In the genomic region with DNA sequence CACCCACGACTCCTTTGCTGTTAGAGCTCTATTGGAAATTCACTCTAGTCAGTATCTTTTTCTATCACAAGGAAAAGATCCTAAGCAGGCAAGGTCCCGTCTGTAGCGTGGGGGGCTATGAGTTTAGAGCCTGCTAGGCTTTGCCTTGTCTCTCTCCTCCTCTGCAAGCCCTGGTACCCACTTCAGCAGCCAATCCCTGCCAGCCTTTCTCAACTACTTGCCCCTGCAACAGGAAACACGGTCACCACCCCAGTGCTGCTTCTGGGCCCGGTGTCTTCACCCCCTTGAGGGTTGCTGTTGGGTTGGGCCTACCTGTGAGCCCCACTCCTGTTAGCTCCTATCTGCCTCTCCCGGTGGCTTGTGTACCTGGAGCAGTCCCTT, we compare ENCODE assay signal across 9 mouse cellular contexts. TPM values are rescaled to one million over a fixed set of nuclear protein-coding genes. Genes with fewer than 3 reads are reported as not detected.
DNase-seq lines count a peak whose midpoint lies in the region; ATAC-seq lines count a peak whose summit lies in the region.
"Had no signal": no experiment of that assay in that cellular context is flagged by ENCODE, and none has a peak within 500 bp of the region (broad histone marks: within the 10 kb centered on the region; RNA-seq: fewer than 3 reads in every experiment).

No protein-coding gene starts in this region.

- peaks cover 64% of the 10 kb centered on the region for H3K4me1 ChIP-seq in heart, embryonic 16.5 days (ENCODE audit: control insufficient read depth, insufficient read depth, low read length)

- peak overlapping the region; percentile 85 for H3K27ac ChIP-seq in heart, embryonic 16.5 days (ENCODE audit: low read length)

- DNase-seq in heart, adult 11 months, result peak; percentile 94
- DNase-seq in heart, postnatal 36 days, result no peak
- DNase-seq in A20 (ENCODE audit: low read depth, low spot score) (peak; percentile 82), MN1 (ENCODE audit: low spot score) (no peak)
- DNase-seq in urinary bladder, postnatal 36 days (ENCODE audit: low spot score in 2 of 2), result no peak
- no peak for DNase-seq in urinary bladder, adult 18-20 months (ENCODE audit: low spot score in 2 of 2)
- DNase-seq: right cerebral cortex, adult 18-20 months had no signal

- intact Hi-C loops in heart, postnatal 36 days (cut with DNase I), result no loop called here

- H3K9ac ChIP-seq in heart, embryonic 16.5 days (ENCODE audit: low read length), result peak overlapping the region; percentile 45

- no peaks in the 10 kb centered on the region for H3K27me3 ChIP-seq in heart, embryonic 16.5 days (ENCODE audit: control insufficient read depth, insufficient read depth, low read length)

- peak overlapping the region; percentile 36 for H3K4me2 ChIP-seq in heart, embryonic 16.5 days (ENCODE audit: low read depth, low read length)

- WGBS in heart, embryonic 16.5 days, result 55% methylated on average over 6 of the region's 6 CpGs

- no peak overlapping the region for H3K4me3 ChIP-seq in heart, embryonic 16.5 days (ENCODE audit: low read length)

- H3K9me3 ChIP-seq in heart, embryonic 16.5 days (replicated peaks; ENCODE audit: control insufficient read depth, low read length), result no peaks in the 10 kb centered on the region

- ATAC-seq in heart, embryonic 16.5 days (replicated peaks; ENCODE audit: extremely low read depth, insufficient read depth, low FRiP score), result no peak
- peak; percentile 25; the same call in 1 of the 2 replicates for ATAC-seq in neutrophil, adult 5-6 weeks (ENCODE audit: extremely low read depth, insufficient number of reproducible peaks, low FRiP score, poor library complexity, severe bottlenecking)

- H3K36me3 ChIP-seq in heart, embryonic 16.5 days (ENCODE audit: control insufficient read depth, insufficient read depth), result 0 out of 2 replicates have a peak, but pooled peaks cover 3% of the 10 kb centered on the region

RNA-seq across cellular contexts. Expression of a gene that starts 22.3 kb away (rescaled TPM):
- total RNA-seq in heart, postnatal 36 days (2021), result 10 to 100 TPM; 26.9 to 37.1 TPM
- polyA plus RNA-seq in heart, embryonic 16.5 days (2015; fragmentation: Nextera tagmentation; extraction: Ambion mirVana), result 30.9 and 31.7 TPM in 2 replicates
- 31.8 and 34.7 TPM in 2 replicates for total RNA-seq in neutrophil, adult 5-6 weeks (2017)

RNA-seq across cellular contexts. Expression of a gene that starts 43.7 kb away (rescaled TPM):
- 10 to 100 TPM; 73.3 to 84.1 TPM for total RNA-seq in heart, postnatal 36 days (2021)
- polyA plus RNA-seq in heart, embryonic 16.5 days (2015; fragmentation: Nextera tagmentation; extraction: Ambion mirVana), result 71.0 and 76.0 TPM in 2 replicates
- total RNA-seq in neutrophil, adult 5-6 weeks (2017), result 20.8 and 23.7 TPM in 2 replicates

RNA-seq across cellular contexts. Expression of a gene that starts 54.2 kb away (rescaled TPM):
- total RNA-seq in heart, postnatal 36 days (2021), result 10 to 100 TPM; 25.4 to 27.4 TPM
- polyA plus RNA-seq in heart, embryonic 16.5 days (2015; fragmentation: Nextera tagmentation; extraction: Ambion mirVana), result 26.3 and 28.7 TPM in 2 replicates
- total RNA-seq in neutrophil, adult 5-6 weeks (2017), result 2.6 and 4.3 TPM in 2 replicates

Comparison
In these comparisons a context has a peak if more than half of its experiments do, and no peak if none do; other contexts are left out.
1. DNase-seq: peak in heart, adult 11 months (single experiment) and A20 (single experiment); none in heart, postnatal 36 days (0 of 2), MN1 (single experiment), urinary bladder, postnatal 36 days (0 of 2) and urinary bladder, adult 18-20 months (0 of 2).